Mouse (Mus musculus): ENCODE measurements at regions not wholly inside any gene's neighbourhood (a gene's known extent, or its start where the extent isn't known, plus 50 kb on each side); places are given as distances from the start of the nearest gene placed in this dataset.
"Not testable (repeated sequence)": the region's sequence is repeated elsewhere in the genome, so short reads cannot be mapped to it uniquely, and the experiment has no call there.

DNA sequence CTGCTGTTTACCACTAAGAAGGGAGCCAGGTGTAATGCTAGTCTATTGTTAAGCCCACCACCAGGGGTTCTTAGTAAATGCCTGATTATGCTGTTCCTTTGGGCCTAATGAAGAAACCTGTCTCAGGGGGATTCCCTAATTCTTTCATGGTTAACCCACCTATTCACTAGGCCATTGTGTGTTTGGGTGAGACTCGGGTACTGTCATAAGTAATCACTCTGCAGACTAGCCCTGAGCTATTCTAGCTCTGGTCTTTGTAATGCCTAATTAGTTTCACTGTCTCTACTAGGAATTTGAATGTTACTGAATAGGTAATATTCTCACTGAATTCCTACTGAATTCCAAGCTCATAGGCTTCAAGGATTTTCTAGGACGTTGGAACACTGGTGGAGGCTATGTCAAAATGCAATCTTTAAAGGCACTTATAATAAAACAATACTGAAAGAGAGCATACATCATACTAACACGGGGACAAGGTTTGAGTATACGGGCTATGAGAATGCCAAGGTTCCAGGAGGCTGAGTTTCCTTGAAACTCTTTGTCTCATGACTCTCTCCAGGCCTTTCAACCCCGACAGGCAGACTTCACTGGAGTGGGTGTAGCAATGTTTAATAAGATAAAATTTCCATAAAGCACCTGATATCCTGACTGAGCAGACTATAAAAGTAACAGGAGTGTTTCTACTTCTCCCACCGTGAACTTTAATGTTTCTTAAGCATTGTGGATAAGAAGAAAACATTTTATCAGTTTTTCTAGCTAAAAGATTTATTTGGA, 398.0 kb upstream of the Mdga2 start:
- not testable (repeated sequence) for H3K4me1 ChIP-seq; H3K4me2 ChIP-seq (replicated peaks); H3K27me3 ChIP-seq; H3K9me3 ChIP-seq; H3K4me3 ChIP-seq; H3K9ac ChIP-seq (replicated peaks); H3K27ac ChIP-seq (replicated peaks); H3K36me3 ChIP-seq
- 26% methylated on average over 6 of the region's 6 CpGs for WGBS
- ATAC-seq (ENCODE audit: low FRiP score, low read depth) = peak; percentile 75; the same call in 1 of the 2 replicates

DNA sequence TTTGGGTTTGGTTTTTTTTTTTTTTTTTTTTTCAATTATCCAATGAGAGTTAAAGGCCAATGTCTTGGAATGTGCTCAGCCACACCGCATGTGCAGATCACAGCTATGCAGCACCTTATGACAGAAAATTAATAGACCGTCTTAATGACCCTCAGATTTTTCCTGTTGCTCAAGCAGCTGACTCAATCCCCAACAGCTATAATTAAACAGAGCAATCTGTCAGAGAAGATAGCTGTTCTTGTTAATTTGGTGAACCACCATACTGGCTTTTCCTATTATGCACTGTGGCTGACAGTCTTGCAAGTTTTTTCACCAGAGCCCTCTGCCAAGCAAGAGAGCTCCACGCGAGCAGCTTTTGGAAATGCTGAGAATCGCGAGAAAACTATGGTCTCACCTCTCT, 395.9 kb upstream of the Mdga2 start:
- H3K9me3 ChIP-seq = no peaks in the 10 kb centered on the region
- 81% methylated on average over 6 of the region's 6 CpGs for WGBS
- H3K36me3 ChIP-seq = no peaks in the 10 kb centered on the region
- H3K9ac ChIP-seq (replicated peaks) = no peak overlapping the region
- H3K4me3 ChIP-seq = no peak overlapping the region
- no peaks in the 10 kb centered on the region for H3K27me3 ChIP-seq
- H3K4me1 ChIP-seq = no peaks in the 10 kb centered on the region
- ATAC-seq (ENCODE audit: low FRiP score, low read depth) = no peak
- no peak overlapping the region for H3K4me2 ChIP-seq (replicated peaks)
- no peak overlapping the region for H3K27ac ChIP-seq (replicated peaks)

GRCm38 (mm10) chr12:67598927-67599326, 376.6 kb upstream of the Mdga2 start:
- Histone ChIP-seq H3K4me1 (no peaks in the 10 kb centered on the region), H3K27ac (replicated peaks) (no peak overlapping the region), H3K27me3 (no peaks in the 10 kb centered on the region), H3K9me3 (no peaks in the 10 kb centered on the region), H3K4me3 (no peak overlapping the region), H3K4me2 (replicated peaks) (no peak overlapping the region), H3K36me3 (no peaks in the 10 kb centered on the region), H3K9ac (replicated peaks) (no peak overlapping the region)
- no peak for ATAC-seq (ENCODE audit: low FRiP score, low read depth)
- WGBS = 77% methylated on average over 3 of the region's 3 CpGs

Data from midbrain, embryonic 12.5 days (tissue).